Mouse (Mus musculus): Measurements from ENCODE around the gene Tenm4. TPM values are rescaled to one million over a fixed set of nuclear protein-coding genes. Genes with fewer than 3 reads are reported as not detected.

The Tenm4 gene
- total and polyA plus RNA-seq, 2 experiments from 2014 or later = 1.4 to 5.9 TPM

DNA sequence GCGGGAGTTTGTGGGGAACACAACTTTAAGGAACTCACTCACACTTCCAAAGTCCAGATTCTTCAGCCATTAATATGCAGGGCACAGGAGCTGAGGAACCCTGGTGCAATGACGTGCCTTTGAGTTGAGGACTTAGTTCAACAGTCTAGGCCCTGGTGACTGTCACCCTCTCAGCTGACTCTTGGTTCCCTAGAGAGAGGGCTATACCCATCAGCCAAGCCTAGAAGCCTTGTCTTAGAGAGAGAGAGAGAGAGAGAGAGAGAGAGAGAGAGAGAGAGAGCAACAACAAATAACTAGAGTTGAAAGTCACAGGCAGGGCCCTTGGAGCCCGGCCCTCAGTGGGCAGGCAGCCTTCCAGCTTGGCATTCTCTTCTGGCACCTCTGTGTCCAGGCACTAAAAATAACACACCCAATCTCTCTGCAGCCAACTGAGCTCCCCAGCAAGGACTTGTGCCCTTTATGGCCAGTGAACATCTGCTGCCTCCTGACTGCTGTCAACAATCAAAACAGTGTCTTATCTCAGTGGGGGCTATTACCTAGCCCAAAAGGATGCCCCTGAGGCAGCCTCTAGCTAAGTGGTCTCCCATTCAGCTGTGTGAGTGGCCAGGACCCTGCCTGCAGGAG, 28.0 kb upstream of the Tenm4 start:
- ATAC-seq (ENCODE audit: insufficient read depth, low read depth) (peak; percentile 93), DNase-seq (ENCODE audit: low spot score) (peak; percentile 92)
- peak overlapping the region; percentile 93 for H3K27ac ChIP-seq (ENCODE audit: low read depth)
- H3K9me3 ChIP-seq (replicated peaks; ENCODE audit: control insufficient read depth, low read length) = no peaks in the 10 kb centered on the region
- no peak overlapping the region for H3K4me2 ChIP-seq (ENCODE audit: low read depth, low read length)
- H3K27me3 ChIP-seq (ENCODE audit: control insufficient read depth, insufficient read depth, low read length) = no peaks in the 10 kb centered on the region
- no peak overlapping the region for H3K4me3 ChIP-seq (ENCODE audit: low read depth, low read length)
- TF ChIP-seq CTCF (IDR thresholded peaks at IDR 0.05; ENCODE audit: low read depth) = no peak; the same call in 1 of the 2 replicates
- TF ChIP-seq EP300 (IDR thresholded peaks at IDR 0.05; ENCODE audit: low read depth) = peak; percentile 86
- H3K36me3 ChIP-seq (replicated peaks; ENCODE audit: control insufficient read depth, insufficient read depth, low read length) = no peaks in the 10 kb centered on the region
- 47% methylated on average over 3 of the region's 3 CpGs for WGBS
- H3K9ac ChIP-seq (replicated peaks; ENCODE audit: low read depth, low read length) = no peak overlapping the region
- H3K4me1 ChIP-seq (ENCODE audit: control insufficient read depth, insufficient read depth) = peaks cover 4% of the 10 kb centered on the region; the same call in 1 of the 2 replicates

DNA sequence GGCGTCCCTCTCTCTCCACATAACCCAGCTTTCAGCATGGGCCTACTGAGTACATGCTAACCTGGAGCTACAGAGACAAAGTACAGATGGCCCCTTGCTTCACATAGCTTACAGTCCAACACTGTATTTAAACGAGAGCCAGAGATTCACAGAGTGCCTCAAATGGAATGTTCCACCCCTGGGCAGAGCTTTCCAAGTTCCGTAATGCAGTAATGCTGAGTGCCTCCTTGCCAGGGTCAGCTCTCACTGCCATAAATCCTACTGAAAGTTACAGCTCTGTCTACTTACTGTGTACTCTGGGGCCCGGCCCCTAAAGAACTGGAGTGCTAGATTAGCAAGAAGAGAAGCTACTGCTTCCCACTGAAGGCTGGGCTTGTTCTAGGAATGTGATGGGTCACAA, 23.6 kb upstream of the Tenm4 start:
- Histone ChIP-seq H3K27ac (ENCODE audit: low read depth) (peak overlapping the region; percentile 83), H3K27me3 (ENCODE audit: control insufficient read depth, insufficient read depth, low read length) (no peaks in the 10 kb centered on the region), H3K4me2 (ENCODE audit: low read depth, low read length) (no peak overlapping the region), H3K9me3 (replicated peaks; ENCODE audit: control insufficient read depth, low read length) (no peaks in the 10 kb centered on the region), H3K4me3 (ENCODE audit: low read depth, low read length) (no peak overlapping the region), H3K36me3 (replicated peaks; ENCODE audit: control insufficient read depth, insufficient read depth, low read length) (no peaks in the 10 kb centered on the region), H3K4me1 (ENCODE audit: control insufficient read depth, insufficient read depth) (peaks cover 8% of the 10 kb centered on the region; the same call in 1 of the 2 replicates), H3K9ac (replicated peaks; ENCODE audit: low read depth, low read length) (no peak overlapping the region)
- peak; percentile 87 for DNase-seq (ENCODE audit: low spot score)
- 36% methylated on average over 4 of the region's 4 CpGs for WGBS
- peak; percentile 58; the same call in 1 of the 2 replicates for TF ChIP-seq EP300 (IDR thresholded peaks at IDR 0.05; ENCODE audit: low read depth)
- no peak for TF ChIP-seq CTCF (IDR thresholded peaks at IDR 0.05; ENCODE audit: low read depth)
- ATAC-seq (ENCODE audit: insufficient read depth, low read depth) = peak; percentile 76

DNA sequence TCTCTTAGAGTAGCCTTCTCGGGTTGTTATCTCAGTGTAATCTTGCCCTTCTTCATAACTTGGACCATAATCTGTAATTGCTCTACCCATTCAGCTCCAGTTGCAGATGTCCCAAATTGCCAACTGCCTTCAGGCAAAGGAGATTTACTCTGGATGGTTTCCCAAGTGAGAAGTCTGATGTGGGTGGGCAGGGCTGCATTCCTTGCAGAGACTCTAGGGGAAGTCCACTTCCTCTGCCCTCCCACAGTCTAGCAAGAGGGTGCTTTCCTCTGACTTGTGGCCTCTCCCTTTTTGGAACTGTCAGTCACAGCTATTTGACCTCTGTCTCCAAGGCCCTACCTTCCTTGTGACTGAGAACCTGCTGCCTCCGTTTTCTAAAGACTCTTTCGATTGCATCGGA, 22.9 kb upstream of the Tenm4 start:
- peak overlapping the region; percentile 83 for H3K27ac ChIP-seq (ENCODE audit: low read depth)
- peaks cover 8% of the 10 kb centered on the region; the same call in 1 of the 2 replicates for H3K4me1 ChIP-seq (ENCODE audit: control insufficient read depth, insufficient read depth)
- H3K27me3 ChIP-seq (ENCODE audit: control insufficient read depth, insufficient read depth, low read length) = no peaks in the 10 kb centered on the region
- H3K36me3 ChIP-seq (replicated peaks; ENCODE audit: control insufficient read depth, insufficient read depth, low read length) = no peaks in the 10 kb centered on the region
- DNase-seq (ENCODE audit: low spot score) (no peak), ATAC-seq (ENCODE audit: insufficient read depth, low read depth) (no peak)
- H3K4me2 ChIP-seq (ENCODE audit: low read depth, low read length) = no peak overlapping the region
- no peak for TF ChIP-seq CTCF (IDR thresholded peaks at IDR 0.05; ENCODE audit: low read depth)
- TF ChIP-seq EP300 (IDR thresholded peaks at IDR 0.05; ENCODE audit: low read depth) = no peak
- no peak overlapping the region for H3K9ac ChIP-seq (replicated peaks; ENCODE audit: low read depth, low read length)
- no peak overlapping the region for H3K4me3 ChIP-seq (ENCODE audit: low read depth, low read length)
- 72% methylated on average over 4 of the region's 4 CpGs for WGBS
- no peaks in the 10 kb centered on the region for H3K9me3 ChIP-seq (replicated peaks; ENCODE audit: control insufficient read depth, low read length)

DNA sequence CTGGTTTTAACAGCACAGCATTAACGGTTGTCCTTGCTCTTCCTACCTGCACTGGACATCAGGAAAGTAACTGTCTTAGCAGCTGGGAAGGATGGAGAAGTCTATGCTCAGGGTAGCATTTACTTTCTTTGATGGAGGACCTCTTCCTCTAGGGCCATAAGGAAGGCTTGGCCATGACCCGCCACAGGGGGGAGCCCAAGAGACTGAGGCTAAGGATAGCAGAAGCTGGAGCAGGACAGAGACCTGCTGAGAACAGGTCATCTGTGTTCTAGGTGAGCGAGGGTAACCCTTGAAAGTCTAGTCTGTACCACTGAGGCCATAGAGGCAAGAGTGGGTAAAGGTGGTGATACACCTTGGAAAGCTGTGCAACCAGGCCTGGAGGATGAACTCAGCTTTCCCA, 19.8 kb upstream of the Tenm4 start:
- Histone ChIP-seq H3K9ac (replicated peaks; ENCODE audit: low read depth, low read length) (no peak overlapping the region), H3K27ac (ENCODE audit: low read depth) (no peak overlapping the region), H3K4me3 (ENCODE audit: low read depth, low read length) (no peak overlapping the region), H3K27me3 (ENCODE audit: control insufficient read depth, insufficient read depth, low read length) (no peaks in the 10 kb centered on the region), H3K36me3 (replicated peaks; ENCODE audit: control insufficient read depth, insufficient read depth, low read length) (no peaks in the 10 kb centered on the region), H3K4me2 (ENCODE audit: low read depth, low read length) (no peak overlapping the region), H3K4me1 (ENCODE audit: control insufficient read depth, insufficient read depth) (peaks cover 8% of the 10 kb centered on the region; the same call in 1 of the 2 replicates), H3K9me3 (replicated peaks; ENCODE audit: control insufficient read depth, low read length) (no peaks in the 10 kb centered on the region)
- no peak for ATAC-seq (ENCODE audit: insufficient read depth, low read depth)
- TF ChIP-seq CTCF (IDR thresholded peaks at IDR 0.05; ENCODE audit: low read depth) = peak; percentile 56
- no peak for TF ChIP-seq EP300 (IDR thresholded peaks at IDR 0.05; ENCODE audit: low read depth)
- no peak for DNase-seq (ENCODE audit: low spot score)
- WGBS = 62% methylated on average over 3 of the region's 3 CpGs

DNA sequence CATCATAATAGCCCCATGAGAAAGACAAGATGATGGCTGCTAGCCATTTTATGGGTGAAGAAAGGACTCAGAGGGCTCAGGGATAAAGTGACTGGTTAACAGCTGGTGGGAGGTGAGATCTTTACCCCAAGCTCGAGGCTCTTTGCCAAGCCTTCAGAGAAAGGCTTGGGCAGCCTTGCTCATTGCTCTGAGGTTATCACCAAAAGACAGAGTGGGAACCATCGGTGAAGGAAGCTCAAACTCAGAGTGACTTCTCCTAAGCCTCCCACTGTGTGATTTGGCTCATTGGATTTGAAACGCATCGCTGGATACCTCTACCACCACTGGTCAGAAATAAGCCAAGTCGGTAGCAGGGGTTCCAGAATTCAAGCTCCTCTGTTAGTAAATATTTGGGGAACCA, 19.1 kb upstream of the Tenm4 start:
- DNase-seq (ENCODE audit: low spot score) (no peak), ATAC-seq (ENCODE audit: insufficient read depth, low read depth) (no peak)
- 63% methylated on average over 5 of the region's 5 CpGs for WGBS
- TF ChIP-seq CTCF (IDR thresholded peaks at IDR 0.05; ENCODE audit: low read depth) = no peak
- TF ChIP-seq EP300 (IDR thresholded peaks at IDR 0.05; ENCODE audit: low read depth) = no peak
- Histone ChIP-seq H3K27ac (ENCODE audit: low read depth) (no peak overlapping the region), H3K36me3 (replicated peaks; ENCODE audit: control insufficient read depth, insufficient read depth, low read length) (no peaks in the 10 kb centered on the region), H3K9ac (replicated peaks; ENCODE audit: low read depth, low read length) (no peak overlapping the region), H3K4me1 (ENCODE audit: control insufficient read depth, insufficient read depth) (peaks cover 8% of the 10 kb centered on the region; the same call in 1 of the 2 replicates), H3K4me2 (ENCODE audit: low read depth, low read length) (no peak overlapping the region), H3K9me3 (replicated peaks; ENCODE audit: control insufficient read depth, low read length) (no peaks in the 10 kb centered on the region), H3K27me3 (ENCODE audit: control insufficient read depth, insufficient read depth, low read length) (no peaks in the 10 kb centered on the region), H3K4me3 (ENCODE audit: low read depth, low read length) (no peak overlapping the region)

All from heart, postnatal 0 days (tissue).